ENCODE assay signal across 12 mouse cellular contexts in the genomic region with DNA sequence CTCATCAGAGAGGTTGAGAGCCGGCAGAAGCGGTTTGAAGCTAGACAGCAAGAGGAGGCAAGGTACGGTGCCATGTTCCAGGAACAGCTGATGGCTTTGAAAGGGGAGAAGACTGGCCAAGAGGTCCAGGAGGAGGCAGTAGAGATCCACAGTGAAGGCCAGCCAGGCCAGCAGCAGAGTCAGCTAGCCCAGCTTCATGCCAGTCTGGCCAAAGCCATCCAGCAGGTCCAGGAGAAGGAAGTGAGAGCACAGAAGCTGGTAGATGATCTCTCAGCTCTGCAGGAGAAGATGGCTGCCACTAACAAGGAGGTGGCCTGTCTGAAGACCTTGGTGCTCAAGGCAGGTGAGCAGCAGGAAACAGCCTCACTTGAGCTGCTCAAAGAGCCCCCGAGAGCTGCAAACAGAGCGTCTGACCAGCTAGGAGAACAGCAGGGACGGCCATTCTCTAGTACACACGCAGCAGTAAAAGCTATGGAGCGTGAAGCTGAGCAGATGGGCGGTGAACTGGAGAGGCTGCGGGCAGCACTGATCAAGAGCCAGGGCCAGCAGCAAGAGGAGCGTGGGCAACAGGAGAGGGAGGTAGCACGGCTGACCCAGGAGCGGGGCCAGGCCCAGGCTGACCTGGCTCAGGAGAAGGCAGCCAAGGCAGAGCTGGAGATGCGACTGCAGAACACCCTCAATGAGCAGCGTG. TPM values are rescaled to one million over a fixed set of nuclear protein-coding genes. Genes with fewer than 3 reads are reported as not detected.
DNase-seq lines count a peak whose midpoint lies in the region; ATAC-seq and TF ChIP-seq lines count a peak whose summit lies in the region.
"Had no signal": no experiment of that assay in that cellular context is flagged by ENCODE, and none has a peak within 500 bp of the region (broad histone marks: within the 10 kb centered on the region; RNA-seq: fewer than 3 reads in every experiment).

No protein-coding gene starts in this region.

- in situ Hi-C loops in ES-E14 (cut with MboI; ENCODE audit: low sequenced_read_pairs in 2 of 2, unreplicated experiment in 2 of 2), result no loop called here

- peak; percentile 51 for DNase-seq in kidney, adult 2 months
- no peak for DNase-seq in kidney, adult 8-10 months
- no peak for DNase-seq in ES-E14 (ENCODE audit: low read depth, low spot score)
- DNase-seq in cerebellum, adult 11 months, result peak; percentile 55
- DNase-seq in frontal cortex, postnatal 10 days (ENCODE audit: low spot score in 2 of 2), result no peak
- no peak for DNase-seq in left cerebral cortex, postnatal 14 days (ENCODE audit: low spot score in 2 of 2)
- DNase-seq in thymus, postnatal 25 days, result no peak
- DNase-seq: heart, adult 18-20 months had no signal

- H3K27me3 ChIP-seq in kidney, adult 2 months (replicated peaks; ENCODE audit: control insufficient read depth, insufficient read depth, low read length), result no peaks in the 10 kb centered on the region
- H3K27me3 ChIP-seq in kidney, embryonic 16.5 days (ENCODE audit: insufficient read depth, low read length), result no peaks in the 10 kb centered on the region
- H3K27me3 ChIP-seq: midbrain, embryonic 12.5 days had no signal

- peak overlapping the region; percentile 25; the same call in 1 of the 2 replicates for H3K27ac ChIP-seq in kidney, adult 2 months (ENCODE audit: insufficient read depth, low read depth, low read length)
- H3K27ac ChIP-seq in ES-E14 (ENCODE audit: insufficient read depth, low read depth, low read length, poor library complexity, severe bottlenecking), result no peak overlapping the region
- H3K27ac ChIP-seq in kidney, embryonic 16.5 days (ENCODE audit: low read length), result peak overlapping the region; percentile 78
- H3K27ac ChIP-seq: hindbrain, embryonic 14.5 days; midbrain, embryonic 12.5 days had no signal

- ATAC-seq in kidney, embryonic 16.5 days (ENCODE audit: low FRiP score, low TSS enrichment), result peak; percentile 91

- no peaks in the 10 kb centered on the region for H3K4me1 ChIP-seq in kidney, adult 2 months (ENCODE audit: control insufficient read depth, insufficient read depth, low read length)
- H3K4me1 ChIP-seq in ES-E14 (ENCODE audit: control insufficient read depth in 2 of 2, insufficient read depth in 2 of 2, low read length in 2 of 2, poor library complexity in 1 of 2), result peaks cover 0 to 8% of the 10 kb centered on the region in 2 experiments; a peak in 1 of 4 replicates
- peaks cover 16% of the 10 kb centered on the region for H3K4me1 ChIP-seq in kidney, embryonic 16.5 days (ENCODE audit: insufficient read depth, low read length)
- H3K4me1 ChIP-seq: midbrain, embryonic 12.5 days had no signal

- intact Hi-C loops in left cerebral cortex, postnatal 14 days (cut with DNase I), result loop anchor here (5.0 kb wide), 1 partner anchor 78 kb away; no protein-coding TSS in a partner anchor

- peak overlapping the region; percentile 26; the same call in 1 of the 2 replicates for H3K9ac ChIP-seq in ES-E14 (ENCODE audit: insufficient read depth, low read depth, low read length, poor library complexity, severe bottlenecking)
- peak overlapping the region; percentile 35; the same call in 1 of the 2 replicates for H3K9ac ChIP-seq in kidney, embryonic 16.5 days (replicated peaks; ENCODE audit: low read length)
- H3K9ac ChIP-seq: hindbrain, embryonic 14.5 days; midbrain, embryonic 12.5 days had no signal

- no peaks in the 10 kb centered on the region for H3K9me3 ChIP-seq in ES-E14 (ENCODE audit: control insufficient read depth, insufficient read depth, low read depth, low read length)
- H3K9me3 ChIP-seq in kidney, embryonic 16.5 days (ENCODE audit: low read length), result no peaks in the 10 kb centered on the region
- H3K9me3 ChIP-seq: G1E; midbrain, embryonic 12.5 days had no signal

- H3K36me3 ChIP-seq in kidney, adult 2 months (ENCODE audit: control insufficient read depth, insufficient read depth, low read length), result peaks cover 18% of the 10 kb centered on the region
- H3K36me3 ChIP-seq in ES-E14 (ENCODE audit: control insufficient read depth, insufficient read depth, low read length, poor library complexity, severe bottlenecking), result peaks cover 66% of the 10 kb centered on the region
- H3K36me3 ChIP-seq in kidney, embryonic 16.5 days (ENCODE audit: insufficient read depth, low read length), result peaks cover 83% of the 10 kb centered on the region

- peak; percentile 37; the same call in 1 of the 2 replicates for TF ChIP-seq CTCF in kidney, adult 2 months (conservative IDR thresholded peaks at IDR 0.05; ENCODE audit: insufficient read depth, insufficient read length, low read depth, low read length)

- no peak for TF ChIP-seq POLR2A in kidney, adult 2 months (IDR thresholded peaks at IDR 0.05; ENCODE audit: low read depth, low read length)

- 48% methylated on average over 15 of the region's 15 CpGs for WGBS in kidney, adult 2 months
- 53% methylated on average over 15 of the region's 15 CpGs for WGBS in kidney, embryonic 16.5 days

- no peak overlapping the region for H3K4me2 ChIP-seq in kidney, embryonic 16.5 days (replicated peaks; ENCODE audit: low read depth, low read length)
- H3K4me2 ChIP-seq: hindbrain, embryonic 14.5 days; midbrain, embryonic 12.5 days had no signal

- no peak overlapping the region for H3K4me3 ChIP-seq in kidney, adult 2 months (ENCODE audit: insufficient read depth, low read depth, low read length)
- H3K4me3 ChIP-seq in ES-E14 (ENCODE audit: insufficient read depth in 1 of 2, low read depth in 1 of 2, low read length in 2 of 2, poor library complexity in 1 of 2, severe bottlenecking in 1 of 2), result no peak overlapping the region
- H3K4me3 ChIP-seq in kidney, embryonic 16.5 days (ENCODE audit: low read length), result no peak overlapping the region
- H3K4me3 ChIP-seq: midbrain, embryonic 12.5 days had no signal

TF ChIP-seq in ES-E14, 5 proteins besides CTCF, POLR2A, EP300 and RAD21:
- TF ChIP-seq CHD2 (IDR thresholded peaks at IDR 0.05; ENCODE audit: low read depth, low read length), result no peak
- TF ChIP-seq ZC3H11A (IDR thresholded peaks at IDR 0.05; ENCODE audit: borderline replicate concordance, low read depth, low read length), result no peak
- TF ChIP-seq HCFC1 (IDR thresholded peaks at IDR 0.05; ENCODE audit: borderline replicate concordance, insufficient read depth, low read length), result no peak
- TF ChIP-seq ZNF384 (IDR thresholded peaks at IDR 0.05; ENCODE audit: low read depth, low read length), result no peak
TF ChIP-seq in ES-E14: peak in this region for 0.

RNA-seq across cellular contexts. Expression of gene Il18bp, which starts 18.9 kb away (rescaled TPM):
- polyA plus RNA-seq in kidney, adult 2 months (2012; rRNA removed), result 18.9 and 22.9 TPM in 2 replicates
- total RNA-seq in ES-E14 (2012; rRNA removed), result 11.0 and 15.0 TPM in 2 replicates
- polyA plus RNA-seq in kidney, embryonic 16.5 days (2015; fragmentation: Nextera tagmentation; extraction: Ambion mirVana), result 3.0 and 3.3 TPM in 2 replicates
- 1 to 10 TPM; 7.7 to 8.0 TPM for total RNA-seq in left cerebral cortex, postnatal 14 days (2021)

Comparison
In these comparisons a context has a peak if more than half of its experiments do, and no peak if none do; other contexts are left out.
1. DNase-seq: peak in kidney, adult 2 months (single experiment) and cerebellum, adult 11 months (single experiment); none in kidney, adult 8-10 months (0 of 2), ES-E14 (single experiment), frontal cortex, postnatal 10 days (0 of 2), left cerebral cortex, postnatal 14 days (0 of 2) and thymus, postnatal 25 days (single experiment).